Mouse (Mus musculus) embryonic facial prominence, embryonic 11.5 days (tissue): Measurements from ENCODE around the gene Fndc4. TPM values are rescaled to one million over a fixed set of nuclear protein-coding genes. Genes with fewer than 3 reads are reported as not detected.

Experiments
- ATAC-seq: fragments of 200-750 bp; cut with Nextera tagmentation; replicated peaks from 2 replicates; pipeline ENCODE4 v1.8.0; 2017; ENCODE audit warnings: low read depth; ENCODE audit not compliant: insufficient number of reproducible peaks, low FRiP score, low TSS enrichment
- DNase-seq: peaks from one replicate; pipeline ENCODE4 v3.0.0-alpha.2; 2015; ENCODE audit warnings: low spot score
- H3K27ac ChIP-seq: fragments of 300-500 bp; sonication (generic); replicated peaks from 2 replicates; pipeline ENCODE4 v1.5.1; 2014; ENCODE audit warnings: mild to moderate bottlenecking, low read depth, low read length, control low read depth
- H3K27me3 ChIP-seq: fragments of 300-500 bp; sonication (generic); 2 replicates; pipeline ENCODE4 v1.6.1; 2014; ENCODE audit warnings: mild to moderate bottlenecking, low read length, moderate library complexity, mixed read lengths; ENCODE audit not compliant: control insufficient read depth, insufficient read depth
- H3K36me3 ChIP-seq: fragments of 300-500 bp; sonication (generic); replicated peaks from 2 replicates; pipeline ENCODE4 v1.6.1; 2014; ENCODE audit warnings: low read depth, mild to moderate bottlenecking, low read length, moderate library complexity, mixed read lengths; ENCODE audit not compliant: control insufficient read depth, insufficient read depth
- H3K4me1 ChIP-seq: fragments of 300-500 bp; sonication (generic); 2 replicates; pipeline ENCODE4 v1.6.1; 2014; ENCODE audit warnings: low read length, mixed read lengths; ENCODE audit not compliant: control insufficient read depth, insufficient read depth
- H3K4me2 ChIP-seq: fragments of 300-500 bp; sonication (generic); 2 replicates; pipeline ENCODE4 v1.6.1; 2014; ENCODE audit warnings: low read depth, mild to moderate bottlenecking, control low read depth, low read length, moderate library complexity
- H3K4me3 ChIP-seq: fragments of 300-500 bp; sonication (generic); 2 replicates; pipeline ENCODE4 v1.5.1; 2014; ENCODE audit warnings: low read depth, low read length, control low read depth
- H3K9ac ChIP-seq: fragments of 300-500 bp; sonication (generic); replicated peaks from 2 replicates; pipeline ENCODE4 v1.6.1; 2014; ENCODE audit warnings: mild to moderate bottlenecking, control low read depth, low read length
- H3K9me3 ChIP-seq: fragments of 300-500 bp; sonication (generic); replicated peaks from 2 replicates; pipeline ENCODE4 v1.6.1; 2016; ENCODE audit warnings: mild to moderate bottlenecking, low read length, inconsistent platforms, mixed read lengths; ENCODE audit not compliant: control insufficient read depth
- WGBS: fragments of 180-500 bp; shearing (Covaris S2); extraction: QIAGEN DNeasy Blood & Tissue Kit; methylation state at CpG from one replicate; pipeline ENCODE4 v1.1.7; 2014; 5-methylcytosine and 5-hydroxymethylcytosine counted together
- polyA plus RNA-seq: library from polyadenylated mRNA; unstranded; fragments of >200 nt; fragmentation: Nextera tagmentation; extraction: Ambion mirVana; gene quantifications from 2 replicates; pipeline ENCODE4 v1.2.1, GENCODE M21; 2014

Gene Fndc4
- polyA plus RNA-seq, 1 experiment from 2014 or later: 58.2 TPM

DNA sequence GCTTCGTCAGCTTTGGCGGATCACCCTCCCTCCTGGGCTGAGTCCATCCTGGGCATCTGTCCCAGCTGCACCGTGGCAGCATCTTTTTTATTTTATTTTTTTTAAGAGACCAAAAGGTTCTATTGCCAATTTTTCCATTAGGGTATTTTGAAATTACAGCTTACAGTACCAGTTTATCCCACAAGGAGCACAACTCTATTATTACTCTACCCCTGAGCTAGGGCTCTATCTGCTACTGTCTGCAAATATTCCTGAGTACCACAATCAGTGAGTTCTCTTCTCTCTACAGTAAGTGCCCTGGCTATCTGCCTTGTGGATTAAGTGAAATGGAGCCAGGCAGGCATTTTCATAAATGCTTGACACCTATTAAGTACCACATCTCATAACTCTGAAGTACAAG lies 7.2 kb downstream of the Fndc4 start:
- no peaks in the 10 kb centered on the region for H3K4me1 ChIP-seq

DNA sequence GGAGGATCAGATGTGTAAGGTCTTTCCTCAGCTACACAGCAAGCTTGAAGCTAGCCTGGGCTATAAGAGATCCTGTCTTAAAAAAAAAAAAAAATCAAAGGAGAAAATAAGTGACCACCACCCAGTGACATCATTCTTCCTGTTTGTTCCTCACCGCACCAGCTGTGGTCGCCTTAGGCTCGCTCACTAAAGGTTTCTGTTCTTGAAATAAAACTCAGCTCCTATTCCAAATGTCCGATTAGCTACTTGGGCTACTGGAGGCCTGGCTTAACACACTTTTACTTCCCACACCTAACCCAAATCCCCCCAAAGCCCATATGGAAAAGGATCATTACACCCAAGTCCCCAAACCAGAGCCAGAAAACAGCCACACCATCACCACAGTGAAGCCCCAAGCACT lies 7.7 kb downstream of the Fndc4 start:
- Histone ChIP-seq H3K4me2 (no peak overlapping the region), H3K9me3 (no peaks in the 10 kb centered on the region), H3K36me3 (no peaks in the 10 kb centered on the region; the same call in 1 of the 2 replicates), H3K4me1 (no peaks in the 10 kb centered on the region), H3K27ac (no peak overlapping the region), H3K9ac (no peak overlapping the region), H3K27me3 (no peaks in the 10 kb centered on the region), H3K4me3 (no peak overlapping the region)
- WGBS: 77% methylated on average over 4 of the region's 4 CpGs
- DNase-seq (no peak), ATAC-seq (no peak)

More for the DNA sequence above, 7.2 kb downstream of the Fndc4 start:
- no peaks in the 10 kb centered on the region; the same call in 1 of the 2 replicates for H3K36me3 ChIP-seq
- DNase-seq (no peak), ATAC-seq (no peak)
- H3K4me3 ChIP-seq: no peak overlapping the region
- H3K27me3 ChIP-seq: no peaks in the 10 kb centered on the region
- no peak overlapping the region for H3K4me2 ChIP-seq
- no peak overlapping the region for H3K27ac ChIP-seq
- H3K9me3 ChIP-seq: no peaks in the 10 kb centered on the region
- H3K9ac ChIP-seq: no peak overlapping the region
- 81% methylated on average over 3 of the region's 3 CpGs for WGBS

DNA sequence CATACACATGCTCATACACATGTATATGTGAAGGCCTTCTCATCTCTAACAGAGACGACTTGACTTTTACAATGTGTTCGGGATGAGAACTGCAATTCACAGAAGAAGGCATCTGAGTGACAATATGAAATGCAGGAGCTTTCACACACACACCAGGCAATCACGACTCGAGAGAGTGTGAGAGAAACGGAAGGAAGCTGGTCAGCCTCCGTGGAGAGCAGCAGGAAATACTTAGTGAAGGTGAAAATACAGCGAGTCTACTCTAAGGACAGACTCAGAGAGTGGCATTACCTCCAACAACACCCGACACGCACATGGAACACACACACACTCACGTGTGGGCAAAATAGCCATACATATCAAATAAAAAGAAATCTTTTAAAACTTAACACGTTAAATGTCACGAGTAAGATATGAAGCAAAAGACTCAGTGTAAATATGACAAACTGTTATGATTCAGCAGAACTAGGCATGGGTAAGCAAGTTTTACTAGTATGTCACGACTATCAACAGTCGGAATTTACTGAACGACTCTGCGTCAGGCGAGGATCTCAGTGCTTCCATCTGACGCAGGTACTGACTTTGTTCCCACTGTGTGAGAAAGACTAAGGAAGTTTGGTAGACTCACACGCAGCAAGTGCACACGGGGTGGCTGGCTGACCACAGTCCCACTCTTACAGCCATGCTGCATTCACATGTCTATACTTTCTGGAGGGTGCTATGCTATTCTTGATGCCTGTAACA lies 16.5 kb downstream of the Fndc4 start:
- Histone ChIP-seq H3K4me3 (no peak overlapping the region), H3K36me3 (no peaks in the 10 kb centered on the region; the same call in 1 of the 2 replicates), H3K4me1 (no peaks in the 10 kb centered on the region), H3K9me3 (no peaks in the 10 kb centered on the region), H3K9ac (no peak overlapping the region), H3K27me3 (no peaks in the 10 kb centered on the region), H3K27ac (no peak overlapping the region), H3K4me2 (no peak overlapping the region)
- no peak for ATAC-seq
- DNase-seq: no peak
- WGBS: 87% methylated on average over 20 of the region's 20 CpGs

DNA sequence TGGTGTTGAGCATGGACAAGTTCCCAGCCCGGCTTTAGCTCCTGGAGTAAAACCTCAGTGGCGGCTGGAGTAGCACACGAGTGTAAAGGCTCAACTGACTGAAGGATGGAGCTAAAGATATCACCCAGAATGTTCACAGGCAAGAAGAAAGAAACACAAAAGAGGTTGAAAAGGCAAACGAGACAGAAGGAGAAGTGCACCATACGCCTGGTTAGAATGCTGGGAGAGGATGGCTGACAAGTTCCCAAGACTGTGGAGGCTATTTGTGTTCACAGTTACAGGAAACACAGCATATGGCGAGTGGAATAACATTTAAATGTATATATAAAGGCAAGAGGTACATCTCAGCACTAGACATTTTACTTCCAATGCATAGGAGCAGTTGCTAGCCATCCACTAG lies 22.9 kb downstream of the Fndc4 start:
- DNase-seq (no peak), ATAC-seq (no peak)
- Histone ChIP-seq H3K36me3 (no peaks in the 10 kb centered on the region), H3K4me3 (no peak overlapping the region), H3K4me1 (no peaks in the 10 kb centered on the region), H3K4me2 (no peak overlapping the region), H3K27ac (no peak overlapping the region), H3K27me3 (no peaks in the 10 kb centered on the region), H3K9me3 (no peaks in the 10 kb centered on the region), H3K9ac (no peak overlapping the region)
- WGBS: 90% methylated on average over 6 of the region's 6 CpGs

DNA sequence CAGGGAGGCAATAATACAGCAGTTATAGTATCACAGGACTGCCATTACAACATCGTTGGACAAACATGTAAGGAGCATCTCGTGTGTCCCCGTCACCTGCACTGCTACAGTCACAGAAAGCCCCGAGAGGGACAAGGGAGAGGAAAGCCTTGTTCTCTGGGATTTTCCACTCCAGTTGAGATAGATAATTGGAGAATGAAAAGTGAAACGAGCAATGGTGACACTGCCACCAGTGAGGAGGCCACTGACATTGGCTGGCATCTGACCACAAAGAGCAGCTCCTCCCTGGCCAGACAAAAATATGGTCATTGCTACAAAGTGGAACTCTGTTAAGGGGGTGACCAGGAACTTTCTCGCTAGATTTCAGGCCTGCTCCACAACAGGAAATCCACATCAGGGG lies 28.2 kb downstream of the Fndc4 start:
- Histone ChIP-seq H3K4me1 (no peaks in the 10 kb centered on the region), H3K27me3 (no peaks in the 10 kb centered on the region), H3K4me3 (no peak overlapping the region), H3K4me2 (no peak overlapping the region), H3K27ac (no peak overlapping the region), H3K36me3 (no peaks in the 10 kb centered on the region), H3K9ac (no peak overlapping the region), H3K9me3 (no peaks in the 10 kb centered on the region)
- DNase-seq (no peak), ATAC-seq (no peak)
- 74% methylated on average over 6 of the region's 6 CpGs for WGBS

DNA sequence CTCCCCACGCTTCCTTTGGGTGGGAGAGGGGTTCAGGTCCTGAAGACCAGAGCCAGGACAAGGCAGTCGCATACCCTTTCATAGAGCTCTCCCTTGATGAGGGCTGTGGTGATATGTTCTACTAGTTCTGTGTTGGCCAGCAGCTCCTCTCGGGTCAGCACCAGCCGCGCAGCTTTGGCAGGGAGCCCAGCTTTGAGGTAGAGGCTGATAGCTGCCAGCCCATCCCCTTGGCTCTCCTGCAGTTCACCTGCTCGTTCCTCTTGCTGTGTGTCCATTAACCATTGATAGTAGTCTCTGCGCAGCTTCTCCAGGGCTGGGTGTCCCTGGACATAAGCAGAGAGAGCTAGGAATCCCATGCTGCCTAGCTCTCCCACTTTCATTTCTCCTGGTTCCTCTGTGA lies 29.8 kb downstream of the Fndc4 start:
- ATAC-seq: no peak

DNA sequence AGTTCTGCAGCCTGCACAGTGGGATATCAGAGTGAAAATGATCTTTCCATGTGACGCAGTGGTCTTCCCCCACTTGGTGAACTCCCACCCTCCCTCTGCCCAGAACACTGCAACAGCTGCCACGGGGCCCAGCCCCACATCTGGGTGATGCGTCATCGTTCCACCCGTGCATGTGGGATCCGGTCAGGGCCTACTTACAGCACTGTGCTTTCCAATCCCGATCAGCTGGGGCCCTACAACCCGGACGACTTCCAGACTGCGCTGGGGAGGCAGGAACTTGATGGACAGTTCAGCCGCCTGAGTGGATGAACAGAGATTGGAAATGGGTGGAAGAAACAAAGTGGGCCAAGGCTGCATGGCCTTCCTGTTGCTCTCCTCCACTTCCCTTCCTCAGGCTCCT lies 38.3 kb downstream of the Fndc4 start:
- Histone ChIP-seq H3K9ac (no peak overlapping the region), H3K9me3 (no peaks in the 10 kb centered on the region), H3K27me3 (no peaks in the 10 kb centered on the region), H3K4me2 (no peak overlapping the region), H3K4me1 (no peaks in the 10 kb centered on the region; the same call in 1 of the 2 replicates), H3K36me3 (no peaks in the 10 kb centered on the region; the same call in none of the 2 replicates), H3K27ac (no peak overlapping the region), H3K4me3 (no peak overlapping the region)
- DNase-seq (no peak), ATAC-seq (no peak)
- 86% methylated on average over 11 of the region's 11 CpGs for WGBS

More for the DNA sequence above, 29.8 kb downstream of the Fndc4 start:
- 90% methylated on average over 7 of the region's 7 CpGs for WGBS
- Histone ChIP-seq H3K9ac (no peak overlapping the region), H3K4me2 (no peak overlapping the region), H3K27ac (no peak overlapping the region), H3K27me3 (no peaks in the 10 kb centered on the region), H3K36me3 (no peaks in the 10 kb centered on the region), H3K9me3 (no peaks in the 10 kb centered on the region), H3K4me1 (no peaks in the 10 kb centered on the region), H3K4me3 (no peak overlapping the region)
- DNase-seq: no peak

DNA sequence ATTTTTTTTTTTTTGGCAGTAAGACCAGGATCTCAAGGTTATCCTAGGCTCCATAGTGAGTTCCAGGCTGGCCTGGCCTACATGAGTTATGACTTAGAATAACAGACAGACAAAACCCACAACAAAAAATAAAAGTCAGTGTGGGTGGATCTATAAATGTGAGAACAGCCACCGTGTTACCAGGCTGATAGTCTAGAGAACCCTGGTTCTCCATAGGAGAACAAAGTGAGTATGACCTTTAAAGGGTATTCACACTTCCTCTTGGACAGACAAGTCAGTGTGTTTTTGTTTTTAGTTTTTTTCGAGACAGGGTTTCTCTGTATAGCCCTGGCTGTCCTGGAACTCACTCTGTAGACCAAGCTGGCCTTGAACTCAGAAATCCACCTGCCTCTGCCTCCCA lies 39.9 kb downstream of the Fndc4 start:
- 88% methylated on average over 2 of the region's 2 CpGs for WGBS

More for the DNA sequence above, 39.9 kb downstream of the Fndc4 start:
- peaks cover 11% of the 10 kb centered on the region for H3K4me1 ChIP-seq
- ATAC-seq: no peak
- DNase-seq: no peak
- H3K9ac ChIP-seq: no peak overlapping the region
- H3K27me3 ChIP-seq: no peaks in the 10 kb centered on the region
- H3K27ac ChIP-seq: no peak overlapping the region
- no peaks in the 10 kb centered on the region for H3K9me3 ChIP-seq
- no peak overlapping the region for H3K4me3 ChIP-seq
- H3K4me2 ChIP-seq: no peak overlapping the region
- no peaks in the 10 kb centered on the region; the same call in none of the 2 replicates for H3K36me3 ChIP-seq
